Comparison of ENCODE assay signal across 25 mouse cellular contexts in genomic region chr1:12466255-12466654, GRCm38 (mm10).
DNase-seq lines count a peak whose midpoint lies in the region; ATAC-seq and TF ChIP-seq lines count a peak whose summit lies in the region.
"Had no signal": no experiment of that assay in that cellular context is flagged by ENCODE, and none has a peak within 500 bp of the region (broad histone marks: within the 10 kb centered on the region; RNA-seq: fewer than 3 reads in every experiment).

No protein-coding gene starts in this region.

- TF ChIP-seq CTCF in lung, postnatal 0 days (IDR thresholded peaks at IDR 0.05), result no peak
- TF ChIP-seq CTCF in lung, adult 2 months (IDR thresholded peaks at IDR 0.05; ENCODE audit: insufficient read depth, low read length), result no peak

- no peak overlapping the region for H3K4me2 ChIP-seq in heart, embryonic 11.5 days
- H3K4me2 ChIP-seq in lung, postnatal 0 days (replicated peaks; ENCODE audit: low read depth, low read length), result no peak overlapping the region
- H3K4me2 ChIP-seq: embryonic facial prominence, embryonic 13.5 days; embryonic facial prominence, embryonic 15.5 days; forebrain, embryonic 12.5 days had no signal

- H3K36me3 ChIP-seq in heart, embryonic 11.5 days (ENCODE audit: control insufficient read depth, insufficient read depth, low read length), result no peaks in the 10 kb centered on the region
- no peaks in the 10 kb centered on the region for H3K36me3 ChIP-seq in lung, postnatal 0 days (ENCODE audit: insufficient read depth, low read length)
- H3K36me3 ChIP-seq: embryonic facial prominence, embryonic 13.5 days; embryonic facial prominence, embryonic 15.5 days; forebrain, embryonic 10.5 days; forebrain, embryonic 12.5 days had no signal

- no peak for TF ChIP-seq EP300 in lung, postnatal 0 days (IDR thresholded peaks at IDR 0.05)

- ATAC-seq in heart, embryonic 11.5 days (replicated peaks; ENCODE audit: insufficient number of reproducible peaks, low FRiP score, low TSS enrichment), result no peak
- ATAC-seq in lung, postnatal 0 days, result peak; percentile 60; the same call in 1 of the 2 replicates
- ATAC-seq: activated CD4-positive, CD25-positive, alpha-beta regulatory T cell, adult 4 months; forebrain, embryonic 14.5 days; forebrain, embryonic 16.5 days had no signal

- H3K27ac ChIP-seq in heart, embryonic 11.5 days (ENCODE audit: low read depth, low read length), result 0 out of 2 replicates have a peak overlapping the region, but pooled peaks have one; percentile 22
- no peak overlapping the region for H3K27ac ChIP-seq in lung, postnatal 0 days (ENCODE audit: low read length)
- H3K27ac ChIP-seq: embryonic facial prominence, embryonic 13.5 days; embryonic facial prominence, embryonic 15.5 days; forebrain, embryonic 10.5 days; forebrain, embryonic 12.5 days had no signal

- no peaks in the 10 kb centered on the region for H3K27me3 ChIP-seq in heart, embryonic 11.5 days (ENCODE audit: control insufficient read depth, insufficient read depth, low read length)
- H3K27me3 ChIP-seq in lung, postnatal 0 days (replicated peaks; ENCODE audit: insufficient read depth, low read length), result no peaks in the 10 kb centered on the region
- H3K27me3 ChIP-seq: embryonic facial prominence, embryonic 13.5 days; embryonic facial prominence, embryonic 15.5 days; forebrain, embryonic 12.5 days had no signal

- no peaks in the 10 kb centered on the region for H3K9me3 ChIP-seq in heart, embryonic 11.5 days (replicated peaks; ENCODE audit: control insufficient read depth, low read length)
- H3K9me3 ChIP-seq in lung, postnatal 0 days (ENCODE audit: low read length), result no peaks in the 10 kb centered on the region
- H3K9me3 ChIP-seq: embryonic facial prominence, embryonic 15.5 days; forebrain, embryonic 12.5 days had no signal

- H3K4me1 ChIP-seq in heart, embryonic 11.5 days (ENCODE audit: control insufficient read depth, insufficient read depth, low read length), result no peaks in the 10 kb centered on the region
- no peaks in the 10 kb centered on the region for H3K4me1 ChIP-seq in lung, postnatal 0 days (ENCODE audit: insufficient read depth, low read depth, low read length)
- H3K4me1 ChIP-seq in lung, adult 2 months (ENCODE audit: control insufficient read depth, insufficient read depth, low read length), result no peaks in the 10 kb centered on the region
- H3K4me1 ChIP-seq: embryonic facial prominence, embryonic 13.5 days; embryonic facial prominence, embryonic 15.5 days; forebrain, embryonic 10.5 days; forebrain, embryonic 12.5 days had no signal

- TF ChIP-seq POLR2A in lung, adult 2 months (IDR thresholded peaks at IDR 0.05; ENCODE audit: borderline replicate concordance, extremely low read depth, low read depth, low read length), result no peak

- H3K4me3 ChIP-seq in heart, embryonic 11.5 days (ENCODE audit: low read depth, low read length), result no peak overlapping the region
- no peak overlapping the region for H3K4me3 ChIP-seq in lung, postnatal 0 days (ENCODE audit: low read depth, low read length)
- H3K4me3 ChIP-seq in lung, adult 2 months (replicated peaks; ENCODE audit: extremely low read depth, low read depth, low read length), result no peak overlapping the region
- H3K4me3 ChIP-seq: embryonic facial prominence, embryonic 13.5 days; embryonic facial prominence, embryonic 15.5 days; erythroblast, embryonic 14.5 days; forebrain, embryonic 10.5 days; forebrain, embryonic 12.5 days had no signal

- DNase-seq in heart, postnatal 4 days, result no peak
- peak; percentile 6 for DNase-seq in lung, postnatal 0 days (ENCODE audit: low spot score)
- DNase-seq in lung, adult 2 months, result no peak
- DNase-seq in lung, postnatal 36 days, result peak; percentile 4
- DNase-seq in lung, postnatal 4 days, result no peak
- peak; percentile 2 for DNase-seq in ZHBTc4 (ENCODE audit: low read depth, low spot score)
- DNase-seq in cerebellum, adult 18-20 months, result no peak
- DNase-seq: adrenal gland, adult 8-10 months; adrenal gland, postnatal 14 days; adrenal gland, postnatal 36 days; cerebellum, adult 11-12 months; cerebellum, adult 8-10 months; cerebellum, adult 9-11 months; cerebellum, postnatal 14 days; cerebellum, postnatal 36 days; embryo, embryonic 11 days had no signal

- 61% methylated on average over 2 of the region's 2 CpGs for WGBS in heart, embryonic 11.5 days (ENCODE audit: insufficient replicate concordance)
- WGBS in lung, postnatal 0 days, result 66% methylated on average over 2 of the region's 2 CpGs
- WGBS in lung, adult 2 months, result 88% methylated on average over 2 of the region's 2 CpGs

- H3K9ac ChIP-seq in heart, embryonic 11.5 days (ENCODE audit: low read depth, low read length), result no peak overlapping the region
- no peak overlapping the region for H3K9ac ChIP-seq in lung, postnatal 0 days (replicated peaks; ENCODE audit: low read depth)
- H3K9ac ChIP-seq: embryonic facial prominence, embryonic 13.5 days; embryonic facial prominence, embryonic 15.5 days; forebrain, embryonic 12.5 days had no signal

Comparison
In these comparisons a context has a peak if more than half of its experiments do, and no peak if none do; other contexts are left out.
1. DNase-seq: peak in lung, postnatal 0 days (single experiment), lung, postnatal 36 days (single experiment) and ZHBTc4 (single experiment); none in heart, postnatal 4 days (single experiment), lung, adult 2 months (single experiment), lung, postnatal 4 days (0 of 2) and cerebellum, adult 18-20 months (0 of 2).